Mouse (Mus musculus) MEL-GATA-1-ER (cell line): ENCODE measurements around the gene Cpt1a.
A peak's percentile ranks its signal among the peaks of the same experiment; 100 is the strongest.

ENCODE experiments used
- DNase-seq: peaks from one replicate; pipeline ENCODE4 v3.0.0-alpha.2; 2012; ENCODE audit warnings: low read depth; ENCODE audit errors: extremely low read depth

Cpt1a gene

DNA sequence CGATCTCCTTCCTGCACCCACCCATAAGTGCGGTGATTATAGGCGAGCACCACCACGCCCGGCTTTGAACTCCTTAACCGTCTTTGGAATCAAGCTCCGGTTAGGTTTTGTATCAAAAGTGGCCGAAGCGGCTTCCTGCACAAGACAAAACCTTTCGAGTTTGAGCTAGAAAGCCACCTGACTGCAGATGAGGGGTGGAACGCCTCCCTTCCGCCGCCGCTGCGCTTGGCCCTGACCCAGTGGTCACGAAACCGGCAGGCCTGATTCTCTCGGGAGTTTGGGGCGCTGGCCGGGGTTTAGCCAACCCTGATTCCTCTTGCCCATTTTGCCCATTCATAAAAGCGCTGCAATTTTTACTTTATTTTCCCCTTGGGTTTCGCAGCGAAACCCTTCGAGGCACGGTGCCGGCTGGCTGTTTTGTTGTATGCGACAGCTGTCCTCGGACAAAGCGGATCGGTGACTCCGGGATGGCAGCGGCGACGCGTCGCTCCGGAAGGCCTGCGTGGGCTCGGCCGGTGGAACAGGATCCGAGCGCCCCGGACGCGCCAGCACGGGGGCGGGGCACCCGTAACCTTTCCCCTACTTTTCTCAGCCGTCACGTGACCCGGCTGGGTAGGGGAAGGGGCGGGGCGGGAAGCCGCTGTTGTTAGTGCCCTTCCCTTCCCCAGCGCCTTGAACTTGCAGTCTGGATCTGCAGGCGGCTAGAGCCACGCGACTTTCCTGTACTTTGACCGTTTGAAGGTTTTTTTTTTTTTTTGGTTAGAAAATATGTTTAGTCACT, 3.0 kb downstream of the Cpt1a start:
- peak; percentile 76 for DNase-seq

DNA sequence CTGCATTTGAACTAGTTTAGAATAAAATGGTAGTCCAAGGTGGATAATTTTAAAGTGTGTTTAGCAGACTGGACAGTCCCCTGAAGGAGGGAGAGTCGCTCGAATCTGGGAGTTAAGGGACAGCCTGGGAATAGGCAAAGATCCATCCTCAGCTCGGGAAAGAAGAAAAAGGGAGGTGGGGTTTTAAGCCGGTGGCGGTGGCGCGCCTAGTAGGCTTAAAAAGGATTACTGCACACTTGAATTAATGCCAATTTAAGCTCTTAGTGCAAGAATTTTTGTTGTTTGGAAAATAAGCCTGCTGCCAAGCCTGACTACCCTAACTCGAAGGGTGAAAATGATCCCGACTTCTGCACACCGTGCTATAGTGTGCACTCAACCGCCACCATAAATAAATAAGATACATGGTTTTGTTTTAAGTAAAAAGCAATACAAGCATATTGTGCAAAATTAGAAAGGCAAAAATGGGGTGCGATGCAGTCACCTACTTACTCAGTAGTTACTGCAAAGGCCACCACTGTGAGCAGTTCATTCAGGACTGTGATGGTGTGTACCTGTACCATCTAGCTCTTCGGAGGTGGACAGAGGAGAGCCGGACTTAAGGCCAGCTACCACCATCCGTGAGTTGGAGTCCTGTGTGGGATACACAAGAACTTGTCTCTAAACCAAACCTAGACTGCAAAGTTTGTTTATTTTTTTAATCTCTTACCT, 3.8 kb downstream of the Cpt1a start:
- DNase-seq = no peak

DNA sequence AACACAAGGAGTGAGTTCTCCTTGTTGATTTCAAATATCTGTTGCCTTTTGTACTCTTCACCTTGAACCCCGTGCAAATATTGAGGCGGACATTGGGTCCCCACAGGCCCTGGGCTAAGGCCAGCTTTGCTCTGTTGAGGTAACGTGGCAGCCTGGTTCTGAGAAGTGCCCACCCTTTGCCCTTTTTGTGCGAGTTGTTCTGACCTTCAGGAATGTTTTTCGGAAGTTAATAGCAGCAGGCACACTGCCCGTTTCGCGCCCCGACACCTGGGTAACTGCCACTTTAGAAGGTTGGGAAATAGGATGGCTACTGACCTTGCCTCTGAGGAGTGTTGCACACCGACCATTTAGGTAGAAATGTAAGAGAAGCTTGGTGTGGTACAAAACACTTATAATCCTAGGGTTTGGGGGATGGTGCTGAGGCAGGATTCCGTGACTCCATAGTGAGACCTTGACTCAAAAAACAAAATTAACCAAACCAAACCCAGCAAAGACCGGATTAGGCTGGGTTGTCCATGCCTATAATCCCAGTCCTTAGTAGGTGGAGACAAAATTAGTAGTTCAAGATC, 4.4 kb downstream of the Cpt1a start:
- DNase-seq = no peak

DNA sequence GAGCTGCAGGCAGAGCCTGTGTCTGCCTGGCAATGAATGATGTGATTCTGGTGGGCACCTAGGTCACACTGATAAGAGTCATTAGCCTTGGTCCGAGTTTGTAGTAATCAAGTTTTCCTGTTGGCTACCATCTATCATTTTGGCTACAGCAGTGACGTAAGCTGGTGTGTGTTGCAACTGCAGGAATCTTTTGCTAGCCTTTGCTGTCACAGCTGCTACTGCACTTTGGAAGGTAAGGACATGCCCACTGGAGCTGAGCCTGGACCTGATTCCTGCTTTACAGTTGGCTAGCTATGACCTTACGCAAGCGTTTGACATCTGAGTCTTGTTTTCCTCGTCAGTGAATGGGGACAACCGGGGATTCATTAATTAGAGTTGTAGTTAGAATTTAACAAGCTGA, 11.1 kb downstream of the Cpt1a start:
- DNase-seq = no peak

DNA sequence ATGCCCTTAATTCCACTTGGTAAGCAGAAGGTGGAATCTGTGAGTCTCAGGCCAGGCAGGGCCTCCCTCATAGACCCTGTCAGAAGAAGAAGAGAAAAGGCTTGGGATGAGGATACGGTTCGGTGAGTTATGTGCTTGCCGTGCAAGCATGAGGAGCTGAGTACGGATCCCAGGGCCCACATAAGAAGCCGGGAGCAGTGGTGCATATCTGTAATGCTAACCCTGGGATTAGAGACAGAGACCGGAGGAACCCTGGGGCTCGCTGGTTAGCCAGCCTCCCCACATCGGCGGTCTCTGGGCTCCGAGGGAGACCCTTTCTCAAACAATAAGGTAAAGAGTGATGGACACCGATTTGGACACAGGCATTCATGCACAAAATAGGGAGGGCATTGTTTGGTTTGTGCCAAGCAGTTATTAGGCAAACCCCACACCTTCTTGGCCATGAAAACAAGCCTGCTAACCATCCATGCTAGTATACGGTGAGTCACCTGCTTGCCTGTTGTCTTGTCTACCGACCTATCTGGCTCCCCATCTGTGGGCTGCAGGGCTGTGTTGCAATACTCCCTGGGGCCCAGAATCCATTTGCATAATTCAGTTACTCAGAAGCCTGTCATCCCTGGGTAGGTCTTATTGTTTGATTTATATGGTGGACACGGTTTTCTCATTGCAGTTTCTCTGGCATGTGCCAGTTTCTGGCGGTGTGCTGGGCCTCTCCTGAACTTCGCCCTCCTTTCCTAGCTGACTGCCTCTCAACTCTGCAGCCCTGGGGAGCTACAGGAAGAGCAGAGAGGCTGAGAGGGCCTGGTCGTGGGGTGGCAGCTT, 11.8 kb downstream of the Cpt1a start:
- no peak for DNase-seq

DNA sequence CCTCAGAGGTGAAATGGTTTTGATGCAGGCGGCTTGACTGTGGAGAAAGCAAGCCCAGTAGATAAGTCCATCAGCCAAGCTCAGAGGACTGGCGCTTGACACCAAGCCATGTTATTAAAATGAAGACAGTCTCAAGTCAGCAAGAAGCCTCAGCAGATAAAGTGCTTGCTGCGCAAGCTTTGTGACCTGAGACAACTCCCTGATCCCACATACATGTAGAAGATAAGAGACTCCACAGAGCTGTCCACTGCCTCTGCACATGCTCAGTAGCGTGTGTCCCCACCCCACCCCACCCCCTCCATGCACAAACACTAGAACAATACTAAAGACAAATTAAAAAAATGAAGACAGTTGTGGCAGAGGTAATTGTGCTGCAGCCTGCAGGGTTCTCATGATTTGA, 12.4 kb downstream of the Cpt1a start:
- DNase-seq = no peak

DNA sequence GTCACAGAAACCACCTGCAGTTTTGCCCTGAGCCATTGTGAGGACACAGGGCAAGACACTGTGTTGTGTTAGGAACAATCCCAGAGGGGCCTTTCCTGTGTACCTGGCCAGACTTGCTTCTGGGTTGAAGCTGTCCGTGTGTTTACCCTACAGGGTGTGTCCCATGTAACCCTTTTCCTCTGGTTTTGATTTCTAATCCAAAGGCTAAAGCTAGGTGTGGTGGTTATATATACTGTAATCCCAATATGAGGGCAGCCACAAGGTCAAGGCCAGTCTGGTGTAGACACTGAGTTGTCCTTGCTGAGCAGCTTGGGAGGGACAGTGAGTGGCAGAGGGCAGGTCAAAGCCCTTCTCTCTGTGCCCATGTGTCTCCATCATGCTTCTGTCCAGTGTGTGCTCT, 13.8 kb downstream of the Cpt1a start:
- DNase-seq = no peak

DNA sequence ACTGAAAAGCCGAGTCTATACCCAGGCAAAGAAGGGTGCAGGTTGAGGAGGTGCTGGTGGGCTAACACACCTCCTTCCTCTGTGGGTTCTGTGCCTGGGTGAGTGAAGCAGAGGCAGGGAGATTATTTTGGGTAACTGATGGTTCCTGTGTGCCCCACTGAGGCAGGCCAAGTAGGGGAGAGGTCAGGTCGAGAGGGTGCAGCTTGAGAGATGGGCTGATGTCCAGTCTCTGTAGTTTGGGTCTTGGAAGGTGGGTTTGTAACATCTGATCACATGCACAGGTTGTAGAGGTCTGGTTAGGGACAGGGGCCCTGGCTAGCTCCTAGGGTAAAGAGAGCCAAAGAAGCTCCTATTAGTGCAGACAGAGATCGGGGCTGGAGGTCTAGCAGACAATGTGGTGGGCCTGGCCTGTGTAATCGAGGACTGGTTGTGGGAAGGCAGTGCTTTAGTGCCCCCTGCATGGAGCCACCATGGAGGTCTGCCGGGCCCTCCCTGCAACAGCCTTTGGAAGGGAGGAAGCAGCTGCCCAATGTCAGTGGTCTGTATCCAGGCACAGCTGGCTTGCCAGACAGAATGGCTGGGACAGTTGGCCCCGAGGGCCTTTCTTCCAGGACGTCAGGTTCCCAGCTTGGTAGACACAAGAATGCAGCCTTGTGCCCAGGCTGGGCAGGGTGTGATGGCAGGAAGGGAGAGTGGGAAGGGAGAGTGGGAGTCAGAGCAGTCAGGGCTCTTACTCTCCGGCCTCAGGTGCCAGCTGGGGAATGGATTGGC, 14.5 kb downstream of the Cpt1a start:
- no peak for DNase-seq

DNA sequence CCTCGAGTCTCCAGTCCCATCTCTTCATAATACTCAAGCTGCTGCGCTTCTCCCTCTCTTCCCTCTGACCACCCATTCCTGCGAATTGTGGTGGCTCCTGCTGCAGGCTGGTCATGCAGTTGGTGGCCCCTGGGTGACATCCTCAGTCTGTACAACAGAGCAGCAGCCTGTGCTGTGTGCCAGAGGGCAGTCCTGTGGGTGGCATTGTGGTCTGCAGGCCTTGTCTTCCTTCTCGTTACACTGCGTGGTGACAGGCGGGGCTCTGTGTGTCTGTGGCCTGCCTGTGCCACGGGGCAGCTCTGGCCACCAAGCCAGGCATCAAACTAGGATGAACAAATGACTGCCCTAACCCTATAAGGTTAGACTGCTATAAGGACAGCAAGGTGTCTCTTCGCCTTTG, 17.1 kb downstream of the Cpt1a start:
- no peak for DNase-seq

DNA sequence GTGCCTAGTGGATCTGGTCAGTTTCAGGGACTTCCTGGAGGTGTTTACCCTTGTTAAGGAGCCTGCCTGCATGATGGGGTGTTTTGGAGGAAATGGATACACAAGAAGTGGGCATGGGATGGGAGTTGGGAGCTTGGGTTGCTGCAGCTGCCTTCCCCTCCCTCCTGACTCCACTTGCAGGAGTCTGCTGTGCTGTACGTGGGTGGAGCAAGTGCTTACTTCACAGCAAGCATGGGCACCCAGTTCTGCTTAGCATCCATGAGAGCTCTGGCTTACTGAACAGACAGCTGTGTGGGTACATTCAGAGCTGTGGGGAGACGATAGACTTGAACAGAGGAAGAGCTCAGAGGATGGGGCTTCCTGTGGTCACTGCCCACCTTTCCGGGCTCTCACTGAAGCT, 18.9 kb downstream of the Cpt1a start:
- DNase-seq = no peak

DNA sequence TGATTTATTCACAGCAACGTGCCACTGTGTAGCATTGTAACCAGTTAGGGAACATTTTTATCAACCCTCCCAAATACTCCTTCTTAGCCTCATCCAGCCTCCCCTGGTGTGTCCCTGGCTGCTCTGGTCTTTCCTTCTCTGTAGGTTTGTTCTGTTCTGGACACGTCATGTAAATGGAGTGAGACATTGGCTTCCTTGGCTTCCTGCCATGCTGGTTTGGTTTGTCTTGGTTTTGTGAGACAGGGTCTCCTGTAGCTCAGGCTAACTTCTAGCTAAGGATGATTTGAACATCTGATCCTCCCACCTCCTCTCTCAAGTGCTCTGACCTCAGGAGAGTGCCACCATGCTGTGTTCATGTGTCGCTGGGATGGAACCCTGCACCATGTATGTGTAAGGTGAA, 21.8 kb downstream of the Cpt1a start:
- DNase-seq = no peak

DNA sequence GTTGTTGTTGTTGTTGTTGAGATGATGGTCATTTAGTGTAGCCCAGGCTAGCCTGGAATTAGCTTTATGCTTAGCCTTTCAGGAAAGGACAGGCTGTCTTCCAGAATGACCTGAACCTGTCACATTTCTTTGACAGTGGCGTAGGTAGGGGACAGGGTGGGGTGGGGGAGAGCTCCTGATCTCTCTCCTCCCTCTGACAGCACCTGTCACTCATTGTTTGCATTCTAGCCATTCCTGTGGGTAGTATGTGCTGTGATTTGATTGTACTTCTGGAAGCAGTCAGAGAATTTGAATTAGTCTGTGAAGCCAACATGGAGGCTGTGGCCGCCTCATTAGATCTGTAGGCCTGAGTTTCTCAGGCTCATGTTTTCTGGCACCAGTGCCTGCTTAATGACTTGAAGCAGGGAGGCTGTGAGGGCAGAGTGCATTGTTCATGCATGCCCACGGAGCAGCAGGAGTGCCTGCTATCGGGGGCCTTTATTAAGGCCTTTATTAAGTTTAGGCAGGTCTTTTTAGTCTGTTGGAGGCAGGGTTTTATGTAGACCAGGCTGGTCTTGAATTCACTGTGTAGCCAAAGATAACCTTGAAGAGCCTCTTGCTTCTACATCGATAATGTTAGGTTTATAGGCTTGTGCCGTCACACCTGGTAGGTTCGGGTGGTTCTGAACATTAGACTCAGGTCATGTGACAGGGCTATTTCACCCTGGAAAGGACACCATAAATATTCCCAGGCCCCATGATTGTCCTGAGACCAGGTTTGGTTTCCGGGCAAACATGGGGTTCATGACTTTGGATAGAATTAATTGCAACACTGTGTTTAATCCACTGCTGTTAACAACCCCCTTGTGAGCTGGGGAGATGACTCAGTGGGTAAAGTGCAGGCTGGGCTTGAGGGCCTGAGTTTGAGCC, 22.8 kb downstream of the Cpt1a start:
- DNase-seq = no peak

DNA sequence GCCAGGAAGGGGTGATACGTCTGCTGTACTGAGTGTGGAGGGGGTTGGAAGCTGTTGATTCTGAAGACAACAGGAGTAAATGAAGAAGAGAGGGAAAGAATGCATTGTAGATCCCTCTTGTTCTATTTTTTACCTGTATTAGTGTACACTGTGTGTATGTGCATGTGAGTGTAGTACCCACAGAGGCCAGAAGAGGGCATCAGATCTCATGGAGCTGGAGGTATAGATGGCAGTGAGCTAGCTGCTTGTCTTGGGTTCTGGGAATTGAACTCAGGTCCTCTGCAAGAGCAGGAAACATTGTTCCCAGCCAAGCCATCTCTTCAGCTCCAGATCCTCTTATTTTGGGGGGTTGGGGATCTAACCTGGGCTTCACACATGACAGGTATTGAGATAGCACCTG, 25.6 kb downstream of the Cpt1a start:
- no peak for DNase-seq

DNA sequence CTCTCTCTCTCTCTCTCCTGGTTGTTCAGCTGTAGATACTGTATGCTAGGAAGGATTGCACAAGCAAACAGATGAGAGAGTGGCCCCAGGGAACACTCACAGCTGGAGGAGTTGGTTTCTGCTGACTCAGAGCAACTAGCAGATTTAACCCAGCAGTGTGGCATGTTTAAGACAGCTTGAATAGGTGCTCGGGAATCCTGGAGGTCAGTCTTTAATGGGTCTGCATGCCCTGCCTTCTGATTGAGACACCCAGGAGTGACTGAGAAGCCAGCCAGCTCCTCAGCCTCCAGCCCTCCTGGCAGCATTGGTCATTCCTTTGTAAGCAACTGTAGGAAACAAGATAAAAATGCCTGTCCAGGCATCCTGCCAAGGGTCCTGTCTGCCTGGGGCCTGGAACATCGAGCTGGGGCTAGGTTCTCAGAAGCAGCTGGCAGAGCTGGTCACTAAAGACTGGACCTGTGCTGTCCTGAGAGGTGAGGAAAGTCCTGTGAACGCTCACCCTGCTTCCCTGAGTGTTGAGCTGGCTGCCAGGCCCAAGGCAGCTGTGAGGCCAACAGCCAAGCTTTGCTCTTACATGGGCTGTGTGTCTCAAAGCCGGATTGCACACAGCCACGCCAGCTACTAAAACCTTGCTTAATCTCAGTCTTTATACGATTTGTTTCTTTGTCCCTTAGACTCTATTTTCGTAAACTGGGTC, 31.4 kb downstream of the Cpt1a start:
- no peak for DNase-seq

DNA sequence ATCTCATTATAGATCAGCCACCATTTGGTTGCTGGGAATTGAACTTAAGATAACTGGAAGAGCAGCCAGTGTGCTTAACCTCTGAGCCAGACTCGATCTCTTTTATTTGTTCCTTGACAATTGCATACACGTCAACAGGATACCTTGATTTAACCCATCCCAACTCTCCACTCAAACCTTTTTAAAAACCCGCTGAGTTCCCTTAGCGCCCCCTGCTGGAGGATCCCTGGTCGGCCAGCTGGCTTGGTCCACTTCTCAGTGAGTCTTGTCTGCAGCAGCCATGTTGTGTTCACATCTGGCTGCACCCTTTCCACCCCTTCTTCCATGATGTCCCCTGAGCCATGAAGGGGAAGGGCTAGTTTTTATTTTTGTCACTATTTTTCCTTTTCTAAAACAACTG, 33.0 kb downstream of the Cpt1a start:
- no peak for DNase-seq

DNA sequence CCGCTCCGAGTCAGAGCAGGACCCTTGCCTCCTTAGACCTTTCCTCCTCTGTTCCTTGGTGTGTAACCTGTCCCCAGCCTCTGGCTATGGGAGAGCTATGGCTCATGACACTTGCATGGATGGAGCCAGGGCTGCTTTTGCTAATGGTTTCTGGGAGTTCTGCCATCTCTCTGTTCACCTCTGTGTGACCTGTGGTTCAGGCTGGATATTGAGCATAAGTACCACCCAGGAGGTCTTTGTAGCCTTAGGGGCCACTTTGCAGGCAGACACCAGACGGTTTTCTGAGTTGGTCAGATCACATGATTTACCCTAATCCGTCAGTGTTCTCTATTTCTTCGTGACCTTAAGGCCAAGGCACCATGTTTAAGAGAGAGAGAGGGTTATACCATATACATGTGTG, 34.4 kb downstream of the Cpt1a start:
- DNase-seq = no peak

DNA sequence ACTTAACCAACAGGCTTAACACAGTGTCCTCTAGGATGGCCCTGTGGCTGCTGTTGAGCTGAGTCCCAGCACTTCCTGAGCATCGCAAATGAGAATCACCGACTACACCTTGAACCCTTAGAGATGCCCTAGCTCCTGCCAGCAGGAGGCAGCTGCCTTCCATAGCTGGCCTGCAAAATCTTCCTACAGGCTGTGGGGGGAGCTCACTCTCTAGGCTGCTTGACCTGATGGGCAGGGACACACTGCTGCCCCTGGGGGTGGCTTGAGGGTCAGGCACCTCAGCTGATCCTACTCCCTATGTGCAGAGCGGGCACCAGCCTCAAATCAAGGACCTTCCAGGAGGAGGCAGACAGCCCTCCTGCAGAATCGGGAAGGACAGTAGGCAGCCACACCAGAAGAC, 35.5 kb downstream of the Cpt1a start:
- no peak for DNase-seq

DNA sequence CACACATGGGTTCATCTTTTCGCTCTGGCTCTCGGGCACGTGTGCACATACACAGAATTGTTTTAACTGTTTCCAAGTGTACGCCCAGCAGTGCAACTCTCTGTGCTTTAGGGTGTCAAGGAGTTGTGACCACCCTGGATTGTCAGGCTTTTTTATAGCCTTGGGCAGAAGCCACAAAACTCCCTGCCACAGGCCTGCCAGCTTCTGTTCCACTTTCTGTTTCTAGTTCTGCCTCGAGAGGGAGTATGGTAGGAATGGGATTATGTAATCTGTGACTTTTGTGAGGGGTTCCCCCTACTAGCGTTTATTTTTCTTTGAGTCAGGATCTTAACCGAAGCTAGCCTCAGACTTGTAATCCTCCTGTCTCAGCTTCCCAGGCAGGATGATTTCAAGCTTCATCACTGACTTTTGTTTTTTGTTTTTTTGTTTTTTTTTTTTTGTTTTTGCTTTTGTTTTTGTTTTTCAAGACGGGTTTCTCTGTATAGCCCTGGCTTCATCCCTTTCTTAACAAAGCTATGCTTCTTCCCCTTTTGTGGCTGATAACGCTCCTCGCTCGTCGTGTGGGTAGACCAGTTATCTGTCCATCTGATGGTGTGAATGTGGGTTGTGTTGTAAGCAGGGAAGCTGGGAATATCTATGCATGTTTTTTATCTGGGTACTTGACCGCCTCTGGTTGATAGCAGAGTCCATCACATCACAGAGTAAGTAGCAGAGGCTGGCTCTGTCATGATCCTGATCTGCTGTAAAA, 37.9 kb downstream of the Cpt1a start:
- peak; percentile 50 for DNase-seq

DNA sequence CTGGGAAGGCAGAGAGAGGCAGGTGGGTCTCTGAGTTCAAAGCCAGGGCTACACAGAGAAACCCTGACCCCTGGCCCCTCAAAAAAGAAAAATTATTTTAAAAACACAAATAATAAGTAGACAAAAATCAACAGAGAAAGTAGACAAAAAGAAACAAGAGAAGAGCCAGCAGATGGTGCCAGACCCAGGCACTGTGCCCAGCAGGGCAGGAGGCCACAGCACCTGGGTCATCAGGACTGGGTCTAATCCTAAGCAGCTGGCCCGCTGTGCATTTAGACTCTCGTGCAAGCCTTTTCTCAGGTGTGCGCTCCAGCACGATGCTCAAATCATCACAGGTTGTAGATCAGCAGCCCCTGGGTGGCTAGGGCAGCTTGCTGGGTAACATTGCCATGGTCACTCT, 41.4 kb downstream of the Cpt1a start:
- DNase-seq = no peak
